Mouse (Mus musculus) gonadal fat pad, adult 2 months (tissue): ENCODE results near the gene Slc51a. TPM values are rescaled to one million over a fixed set of nuclear protein-coding genes. Genes with fewer than 3 reads are reported as not detected.

ENCODE experiments used
- DNase-seq: peaks from one replicate; pipeline ENCODE4 v3.0.0-alpha.2; 2012; ENCODE audit warnings: low read depth
- polyA plus RNA-seq: library from polyadenylated mRNA; depleted of rRNA; stranded (reverse); fragments of >200 nt; gene quantifications from 2 replicates; pipeline ENCODE4 v1.2.3, GENCODE M21; 2012; rRNA removed

Gene Slc51a
- 0.04 TPM in 1 of 2 replicates, not detected in the other for polyA plus RNA-seq

DNA sequence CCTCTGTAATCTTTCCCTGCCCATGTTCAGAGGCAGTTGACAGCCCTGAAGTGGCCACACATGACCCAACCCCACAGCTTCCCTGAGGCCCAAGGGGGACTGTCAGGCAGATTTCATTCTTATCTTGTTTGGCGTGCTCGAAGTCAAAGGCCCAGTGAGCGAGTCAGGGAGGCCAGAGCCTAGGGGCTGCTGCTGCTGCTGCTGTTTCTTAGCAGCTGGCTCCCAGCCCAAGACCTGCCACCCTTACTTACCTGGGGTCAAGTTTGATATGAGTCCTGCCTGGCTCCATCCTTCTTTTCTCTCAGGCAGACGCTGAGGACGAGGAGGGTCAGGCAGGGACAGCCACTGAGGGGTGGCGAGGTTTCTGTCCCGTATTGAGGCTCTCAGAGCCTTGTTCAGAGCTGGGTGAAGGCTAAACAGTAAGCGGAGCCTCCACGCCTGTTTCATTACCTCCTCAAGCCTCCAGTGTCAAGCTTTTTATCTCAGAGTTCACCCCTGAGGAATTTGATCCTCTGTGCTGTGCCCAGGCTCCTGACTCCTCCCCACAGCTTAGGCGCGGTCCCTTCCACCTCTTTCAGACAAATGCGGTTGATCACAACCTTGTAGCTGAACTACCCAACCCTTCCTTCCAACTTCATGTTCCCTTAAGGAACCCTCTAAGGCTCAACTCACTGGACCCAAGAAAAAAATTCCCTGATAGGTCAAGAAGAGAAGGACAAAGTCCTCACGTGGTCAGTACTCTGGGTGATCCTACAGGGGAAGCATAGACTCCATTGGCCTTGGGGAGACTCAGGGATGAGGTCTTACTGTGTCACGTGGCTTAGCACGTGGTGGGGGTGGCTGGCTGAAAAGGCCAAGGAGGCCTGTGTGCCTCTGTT, at the start of gene Slc51a:
TSS of gene Slc51a (minus strand) at position 646 of the 878 bp plus-strand sequence.
- DNase-seq: no peak

DNA sequence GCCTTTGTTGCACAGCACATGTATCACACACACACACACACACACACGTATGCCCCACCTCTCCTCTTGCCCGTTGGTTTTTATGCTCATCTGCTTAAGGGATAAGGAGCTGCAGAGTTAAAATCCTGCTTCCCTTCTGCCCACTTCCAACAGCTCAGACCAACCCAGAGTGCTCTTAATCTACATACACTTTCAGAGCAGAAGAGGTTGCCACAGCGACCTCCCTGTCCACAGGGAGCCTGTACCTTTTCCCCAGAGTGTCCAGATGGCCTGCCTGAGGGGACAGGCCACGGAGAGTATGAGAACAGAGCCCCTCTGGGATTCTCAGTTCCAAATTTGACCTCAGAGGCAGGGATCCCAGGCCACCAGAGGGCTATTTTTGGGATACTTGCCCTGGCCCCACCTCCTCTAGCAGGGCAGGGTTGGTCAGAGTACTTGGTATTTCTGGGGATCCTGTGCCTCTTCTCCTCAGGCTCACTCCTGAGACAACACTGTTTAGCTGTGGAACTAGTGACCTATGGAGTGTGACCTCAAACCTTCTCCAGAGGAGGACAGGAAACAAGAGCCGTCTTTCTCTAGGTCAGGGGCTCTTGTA, 47.6 kb upstream of the Slc51a start:
- no peak for DNase-seq

GRCm38 (mm10) chr16:32532878-32533826, 45.5 kb upstream of the Slc51a start:
- no peak for DNase-seq

- DNase-seq: no peak
Measured at GRCm38 (mm10) chr16:32526906-32527305, 39.2 kb upstream of the Slc51a start.

DNA sequence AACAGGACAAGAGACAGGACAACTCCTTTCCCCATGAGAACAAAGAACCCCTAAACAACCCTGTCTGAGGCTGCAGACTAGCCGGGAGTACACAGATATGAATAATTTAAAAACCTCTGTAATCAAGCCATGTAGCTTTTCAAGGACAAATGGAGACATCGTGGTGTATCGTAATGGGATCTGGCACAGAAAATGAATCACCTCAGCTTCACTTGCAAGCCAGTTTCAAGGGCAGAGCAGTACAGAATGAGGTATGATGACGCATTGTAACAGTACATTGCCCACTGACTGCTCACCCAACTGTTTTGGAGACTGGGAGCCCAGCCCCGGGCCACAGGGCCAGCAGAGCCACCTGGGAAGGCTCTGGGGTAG, 36.6 kb upstream of the Slc51a start:
- DNase-seq: no peak

DNA sequence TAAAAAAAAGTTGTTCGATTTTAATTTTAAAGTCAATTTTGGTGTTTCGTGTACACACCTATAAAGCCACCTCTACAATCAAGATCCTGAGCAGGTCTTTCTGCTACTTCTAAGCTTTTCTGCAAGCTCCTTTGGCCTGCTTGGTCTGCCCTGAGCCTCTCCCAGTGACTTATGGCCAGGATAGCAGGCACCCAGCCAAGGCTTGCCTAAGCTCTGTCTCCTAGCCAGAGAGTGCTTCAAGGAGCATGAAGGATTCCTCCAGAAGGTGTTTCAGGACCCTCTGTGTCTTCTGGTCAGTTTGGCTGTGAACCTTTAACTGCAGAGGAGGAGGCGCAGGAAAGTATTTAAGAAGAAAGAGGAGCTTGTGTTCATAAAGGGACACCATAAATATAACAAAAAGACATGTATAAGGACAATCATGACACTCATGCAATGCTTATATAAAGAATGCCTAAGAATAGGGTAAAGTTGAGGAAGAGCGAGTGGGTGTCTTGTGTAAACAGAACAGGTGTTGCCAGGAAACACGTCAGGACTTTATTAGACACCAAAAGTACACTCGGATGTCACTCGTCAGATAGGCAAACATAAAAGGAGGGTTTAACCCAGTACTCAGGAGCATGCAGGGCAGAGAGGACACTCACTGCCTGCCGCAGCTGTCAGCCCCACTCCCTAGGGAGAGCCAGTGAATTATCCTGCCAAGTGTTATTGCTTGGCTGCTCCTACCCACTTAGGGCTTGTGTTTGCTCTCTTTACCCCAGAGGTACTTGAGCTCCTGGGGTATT, 36.0 kb upstream of the Slc51a start:
- DNase-seq: peak; percentile 82

DNA sequence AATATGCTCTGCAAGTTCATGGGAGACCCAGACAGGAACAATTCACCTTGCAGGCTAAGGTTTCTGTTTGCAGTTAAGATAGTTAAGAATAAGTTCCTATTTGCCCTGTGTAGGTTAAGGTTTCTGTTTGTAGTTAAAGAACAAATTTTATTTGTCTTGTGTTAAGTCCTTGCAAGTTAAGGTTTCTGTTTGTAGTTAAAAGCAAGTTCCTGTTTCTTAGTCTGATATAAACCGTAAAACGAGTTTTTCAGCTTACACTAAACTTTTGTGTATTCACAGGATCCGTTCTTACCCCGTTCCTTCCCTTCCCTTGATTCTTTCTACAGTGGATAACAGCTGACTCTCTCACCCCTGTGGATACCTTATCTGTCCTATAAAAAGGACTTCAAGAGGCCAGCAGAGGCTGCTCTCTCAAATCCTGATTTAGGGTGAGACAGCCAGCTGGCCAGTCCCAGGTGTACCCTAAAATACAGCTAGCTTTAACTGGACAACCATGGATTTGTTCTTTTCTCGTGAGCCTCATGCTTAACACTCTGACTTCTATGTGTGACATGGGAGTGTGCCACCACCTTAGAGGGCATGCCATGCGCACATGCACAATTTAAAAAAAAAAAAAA, 35.0 kb upstream of the Slc51a start:
- no peak for DNase-seq

- no peak for DNase-seq
Measured at GRCm38 (mm10) chr16:32520372-32520748, 32.7 kb upstream of the Slc51a start.

- no peak for DNase-seq
Measured at GRCm38 (mm10) chr16:32519656-32520371, 32.1 kb upstream of the Slc51a start.

DNA sequence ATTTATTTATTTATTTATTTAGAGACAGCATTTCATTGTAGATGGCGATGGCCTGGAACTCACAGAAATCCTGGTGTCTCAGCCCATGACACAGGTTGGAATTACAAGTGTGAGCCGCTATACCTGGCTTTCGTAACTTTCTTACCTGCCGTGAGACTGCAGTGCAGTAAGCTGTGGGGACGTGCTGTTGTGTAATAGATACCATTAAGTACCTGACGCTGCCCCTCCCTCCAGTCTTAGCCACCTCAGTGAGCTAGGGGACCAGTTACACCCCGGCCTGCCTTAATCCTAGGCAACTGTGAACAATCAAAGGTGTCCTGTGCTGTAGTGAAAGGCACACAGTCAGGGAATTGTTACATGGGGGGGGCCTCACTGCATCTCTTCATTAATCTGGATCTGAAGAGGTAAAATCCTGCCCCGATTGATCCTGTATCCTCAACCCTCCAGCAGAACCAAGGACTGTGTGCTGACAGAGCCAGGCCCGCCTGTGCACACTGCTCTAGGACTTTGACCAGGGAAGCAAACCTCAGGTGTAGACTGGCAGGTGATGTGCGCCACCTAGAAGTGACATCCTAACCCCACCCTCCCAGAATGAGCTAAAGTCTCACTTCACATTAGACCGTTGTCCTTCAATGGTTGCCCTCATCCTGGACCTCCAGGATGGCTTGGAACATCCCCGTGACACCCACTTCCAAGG, 30.3 kb upstream of the Slc51a start:
- no peak for DNase-seq

DNA sequence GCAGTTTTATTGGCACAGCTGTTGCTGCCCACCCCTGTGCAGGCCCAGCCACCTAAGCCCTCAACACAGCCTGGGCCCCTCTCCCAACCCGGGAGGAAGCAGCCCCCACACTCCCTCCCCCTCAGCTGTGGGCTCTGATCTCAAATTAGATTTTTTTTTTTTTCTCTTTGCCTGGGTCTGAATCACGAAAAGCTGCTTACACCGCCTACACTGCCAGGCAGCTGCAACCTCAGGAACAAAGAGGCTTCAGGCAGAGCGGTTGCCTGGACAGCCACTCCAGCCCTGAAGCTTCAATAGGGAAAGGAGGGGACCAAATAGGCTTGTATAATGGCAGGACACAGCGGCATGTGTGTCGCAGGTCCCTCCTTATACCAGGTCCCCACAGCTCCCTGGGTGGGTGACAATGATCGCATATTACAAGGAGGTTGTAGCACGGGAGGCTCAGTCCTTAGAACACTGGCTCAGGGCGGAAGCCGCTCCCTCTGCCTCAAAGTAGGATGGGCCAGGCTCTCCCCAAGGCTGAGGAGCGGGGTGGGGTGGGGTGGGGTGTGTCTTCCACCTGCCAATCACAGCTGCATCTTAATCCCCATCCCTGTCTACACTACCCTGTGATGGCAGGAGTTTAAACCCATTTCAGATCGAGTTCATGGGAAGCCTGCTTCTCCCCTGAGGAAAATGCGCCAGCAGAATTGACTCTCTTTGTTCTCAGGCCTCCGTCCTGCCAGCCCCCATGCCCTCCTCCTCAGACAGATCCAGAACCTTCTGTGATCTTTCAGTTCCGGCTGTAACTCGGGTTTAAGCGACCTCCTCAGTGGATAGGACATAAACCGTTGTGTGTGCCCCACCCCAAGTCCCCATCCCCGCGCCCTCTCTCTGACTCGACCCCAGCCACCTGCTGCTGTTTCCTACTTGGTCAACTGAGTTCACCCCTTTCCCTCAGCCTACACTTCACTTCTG, 28.6 kb upstream of the Slc51a start:
- DNase-seq: no peak

DNA sequence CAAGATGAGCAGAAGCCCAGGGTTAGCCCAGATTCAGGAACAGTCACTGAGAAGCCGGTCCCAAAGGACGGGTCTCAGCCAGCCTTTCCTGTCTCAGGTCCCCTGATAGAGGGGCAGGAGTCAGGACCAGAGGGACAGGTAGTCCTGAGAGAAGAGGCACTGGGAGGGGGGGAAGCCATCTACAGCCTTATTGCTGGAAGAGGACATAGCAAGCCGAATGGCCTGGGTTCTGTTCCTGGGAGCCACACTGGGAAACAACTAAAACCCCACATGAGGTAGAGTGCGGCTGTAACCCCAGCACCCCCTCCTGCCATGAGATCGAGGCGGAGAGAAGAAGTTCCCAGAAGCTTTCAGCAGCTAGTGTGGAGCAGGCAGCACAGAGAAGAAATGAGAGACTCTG, 26.3 kb upstream of the Slc51a start:
- no peak for DNase-seq

GRCm38 (mm10) chr16:32513401-32513800, 25.7 kb upstream of the Slc51a start:
- DNase-seq: no peak

GRCm38 (mm10) chr16:32512921-32513320, 25.2 kb upstream of the Slc51a start:
- DNase-seq: no peak

DNA sequence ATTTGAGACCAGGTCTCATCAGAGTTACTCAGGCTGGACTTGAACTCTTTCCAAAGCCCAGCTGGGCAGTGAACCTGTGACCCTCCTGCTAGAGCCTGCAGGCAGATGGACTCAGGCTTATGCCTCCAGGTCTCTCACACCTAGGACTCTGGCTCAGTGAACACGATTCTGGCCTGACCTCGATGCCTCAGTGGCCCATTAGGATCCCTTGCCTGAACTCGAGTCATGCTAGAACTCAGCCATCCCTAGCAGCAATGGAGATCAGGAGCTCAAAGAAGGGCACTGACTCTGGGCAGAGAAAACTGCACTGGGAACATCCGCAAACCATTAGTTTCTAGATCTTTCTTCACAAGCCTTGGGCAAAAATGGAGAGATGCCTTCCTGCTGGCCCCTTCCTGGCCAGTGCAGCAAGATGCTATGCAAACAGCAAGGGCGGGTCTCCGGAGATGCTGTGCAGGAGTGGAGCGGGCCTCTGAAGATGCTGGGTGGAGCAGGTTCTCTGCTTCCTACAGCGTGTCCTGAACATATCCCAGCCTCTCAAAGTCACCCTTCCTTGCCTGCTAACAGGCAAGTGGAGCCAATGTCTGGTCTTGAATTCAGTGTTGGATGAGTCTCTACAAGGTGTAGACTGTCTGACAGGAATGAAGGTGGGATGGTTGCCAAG, 24.3 kb upstream of the Slc51a start:
- DNase-seq: no peak

GRCm38 (mm10) chr16:32511338-32511734, 23.7 kb upstream of the Slc51a start:
- DNase-seq: peak; percentile 67

DNA sequence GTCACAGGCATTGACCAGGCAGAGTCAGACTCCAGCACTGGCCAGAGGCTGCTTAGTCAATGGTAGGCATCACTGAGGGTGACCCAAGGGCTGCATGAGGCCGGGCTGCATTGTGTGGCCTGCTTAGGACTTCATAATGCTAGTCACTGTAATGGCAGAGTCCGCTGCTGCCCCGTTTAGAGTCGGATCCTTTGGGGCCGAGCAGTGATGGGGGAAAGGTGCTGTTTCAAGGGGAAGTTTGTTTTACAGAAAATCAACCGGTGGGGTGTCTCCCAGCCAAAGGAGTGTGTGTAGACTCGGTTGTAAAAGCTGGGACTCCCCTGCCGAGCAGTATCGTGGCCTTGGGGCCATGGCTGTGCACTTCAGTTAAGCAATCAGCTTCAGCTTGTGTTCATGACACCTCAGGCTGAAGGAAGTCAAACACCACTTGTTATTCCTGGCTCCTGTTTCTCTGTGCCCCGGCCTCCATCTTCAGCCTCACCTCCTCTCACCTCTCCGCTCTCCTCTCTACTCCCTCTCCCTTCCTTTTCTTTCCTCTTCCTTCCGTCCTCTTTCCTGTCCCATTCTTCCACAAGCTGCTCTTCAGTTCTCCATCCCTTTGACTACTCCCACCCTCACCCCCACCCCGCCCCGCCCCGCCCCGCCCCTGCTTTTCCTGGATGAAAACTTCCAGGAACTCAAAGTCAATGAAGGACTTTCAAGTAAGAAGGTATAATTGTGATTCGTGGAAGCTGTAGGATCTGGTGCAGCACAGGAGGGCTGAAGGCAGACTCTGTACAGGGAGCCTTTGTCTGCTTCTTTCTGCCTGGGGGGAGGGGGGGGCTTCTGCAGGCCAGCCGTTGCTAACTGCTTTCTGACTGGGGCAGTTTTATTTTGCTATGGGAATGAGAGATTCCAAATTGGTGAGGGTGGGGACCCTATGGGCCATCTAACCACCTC, 23.0 kb upstream of the Slc51a start:
- no peak for DNase-seq
